Mouse (Mus musculus) spleen, postnatal 4 days (tissue): ENCODE data around the gene Cfap221.

Experiments used
- DNase-seq, 2 experiments: peaks; one replicate each; pipeline ENCODE4 v3.0.0; 2022; ENCODE audit warnings: low spot score in 2 of 2

Gene Cfap221

DNA sequence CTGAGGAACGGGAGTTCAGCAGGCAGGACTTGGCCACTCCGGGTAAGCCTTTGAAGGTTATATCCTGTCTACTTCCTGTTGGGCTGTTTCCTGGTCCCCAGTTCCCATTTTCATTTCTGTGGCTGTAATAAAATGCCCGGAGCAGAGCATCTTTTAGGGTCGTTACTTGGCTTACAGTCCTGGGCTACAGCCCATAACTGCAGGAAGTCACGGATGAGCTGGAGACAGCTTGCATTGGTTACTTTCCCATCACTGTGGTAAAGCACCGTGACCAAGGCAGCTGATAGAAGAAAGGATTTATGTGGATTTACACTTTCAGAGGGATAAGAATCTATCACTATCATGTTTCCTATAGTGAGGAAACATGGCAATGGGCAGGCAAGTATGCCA lies 93.8 kb downstream of the Cfap221 start:
- no peak for DNase-seq

DNA sequence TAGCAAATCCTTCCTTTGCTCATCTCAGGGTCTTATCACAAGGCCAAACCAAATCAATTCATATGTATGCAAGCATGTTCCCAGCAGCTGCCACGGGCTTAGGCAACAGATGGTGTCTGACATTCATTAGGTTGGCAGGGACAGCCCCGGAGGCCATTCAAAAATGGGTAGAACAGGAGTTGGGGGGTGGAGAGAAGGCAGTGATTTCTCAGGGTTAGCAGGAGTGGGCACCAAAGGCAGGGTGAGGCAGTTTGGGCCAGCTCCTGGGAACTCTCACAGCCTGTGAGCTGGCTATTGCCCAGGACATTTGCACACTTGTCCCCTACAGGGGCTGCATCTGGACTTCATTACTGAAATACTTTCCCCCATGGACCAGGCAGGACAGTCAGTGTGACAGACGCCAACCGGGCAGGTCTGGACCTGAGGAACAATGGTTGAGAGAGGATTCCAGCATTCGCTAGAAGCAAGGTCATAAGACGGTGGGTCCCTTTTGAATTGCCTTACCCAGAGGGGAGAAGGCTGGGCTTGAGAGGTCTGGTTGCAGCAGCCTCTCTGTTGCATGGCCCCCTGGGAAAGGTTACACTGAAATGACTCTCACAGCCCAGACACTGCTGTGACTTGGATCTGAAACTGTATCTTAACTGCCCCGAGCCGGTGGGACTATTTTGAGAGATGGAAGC lies 94.3 kb downstream of the Cfap221 start:
- DNase-seq = no peak

GRCm38 (mm10) chr1:119899195-119900123 lies 97.6 kb downstream of the Cfap221 start:
- no peak for DNase-seq

DNA sequence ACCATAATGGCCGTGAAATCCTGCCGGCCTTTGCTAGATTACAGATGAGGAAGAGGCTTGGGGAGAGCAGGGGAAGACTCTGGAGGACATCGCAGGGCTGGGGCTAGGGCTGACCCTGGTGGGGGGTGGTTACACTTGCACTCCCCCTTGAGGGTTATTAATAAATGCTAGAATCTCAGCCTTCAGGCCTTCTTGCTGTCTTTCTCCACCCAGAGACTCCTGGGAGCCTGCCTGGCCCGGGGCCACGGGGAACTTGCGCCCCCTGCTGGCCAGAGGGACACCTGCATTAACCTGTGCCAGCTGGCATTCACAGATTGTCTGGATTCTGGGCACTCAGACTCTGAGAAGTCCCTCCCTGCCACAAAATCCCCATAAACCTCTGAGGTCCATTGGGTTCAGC lies 102.1 kb downstream of the Cfap221 start:
- peak; percentile 58 to 82 for DNase-seq

DNA sequence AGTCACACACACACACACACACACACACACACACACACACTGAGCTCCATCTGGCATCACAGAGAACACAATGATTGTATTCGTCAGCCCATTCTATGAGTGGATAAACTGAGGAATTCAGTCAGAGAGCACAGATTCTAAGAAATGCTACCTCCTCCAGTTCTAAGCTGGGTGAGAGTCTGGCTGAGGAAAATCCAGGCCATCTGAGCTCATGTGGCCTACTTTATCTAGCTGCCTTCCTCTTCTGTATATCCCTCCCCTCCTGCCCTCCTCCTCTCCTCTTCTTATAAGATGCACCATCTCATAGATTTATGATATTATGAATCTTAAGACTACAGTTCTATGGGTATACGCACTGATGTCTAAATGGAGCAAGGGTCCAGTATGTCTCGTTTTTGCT lies 103.4 kb downstream of the Cfap221 start:
- DNase-seq = no peak

DNA sequence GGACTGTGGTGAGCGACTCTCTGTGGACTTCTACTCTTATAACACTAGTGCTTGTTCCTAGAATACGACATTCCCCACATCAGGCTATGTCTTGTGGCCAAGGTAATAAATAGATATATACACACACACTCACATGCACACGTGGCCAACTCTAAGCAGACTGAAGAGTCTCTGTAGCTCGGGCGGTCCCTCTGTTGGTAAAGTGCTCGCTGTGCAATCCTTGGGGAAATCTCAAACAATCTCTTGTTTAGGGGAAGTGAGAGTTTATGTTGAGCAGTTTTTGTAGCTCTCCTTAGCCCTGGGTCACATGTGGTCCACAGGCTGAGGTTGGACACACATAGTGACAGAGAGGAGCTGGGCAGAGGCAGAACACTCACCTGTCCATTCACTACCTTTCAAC lies 104.1 kb downstream of the Cfap221 start:
- DNase-seq = no peak

DNA sequence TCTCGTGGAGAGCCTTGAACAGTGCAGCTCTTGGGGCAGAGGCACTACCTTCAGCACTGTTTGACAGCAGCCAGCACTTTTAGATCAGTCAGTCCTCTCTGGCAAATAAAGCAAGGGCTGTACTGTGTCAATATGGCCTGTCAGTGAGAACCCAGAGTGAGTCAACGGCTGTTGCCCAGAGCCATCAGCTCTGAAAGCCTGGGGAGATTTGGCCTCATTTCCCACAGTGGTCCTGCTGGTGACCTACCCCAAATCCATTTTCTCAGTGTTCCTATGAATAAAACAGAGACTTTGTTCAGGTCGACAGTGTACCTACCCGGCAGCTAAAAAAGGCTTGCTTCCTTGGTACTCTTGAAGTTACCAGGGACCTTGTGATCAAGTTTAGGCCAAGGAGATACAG lies 105.2 kb downstream of the Cfap221 start:
- no peak for DNase-seq

GRCm38 (mm10) chr1:119891149-119891548 lies 105.9 kb downstream of the Cfap221 start:
- no peak for DNase-seq

DNA sequence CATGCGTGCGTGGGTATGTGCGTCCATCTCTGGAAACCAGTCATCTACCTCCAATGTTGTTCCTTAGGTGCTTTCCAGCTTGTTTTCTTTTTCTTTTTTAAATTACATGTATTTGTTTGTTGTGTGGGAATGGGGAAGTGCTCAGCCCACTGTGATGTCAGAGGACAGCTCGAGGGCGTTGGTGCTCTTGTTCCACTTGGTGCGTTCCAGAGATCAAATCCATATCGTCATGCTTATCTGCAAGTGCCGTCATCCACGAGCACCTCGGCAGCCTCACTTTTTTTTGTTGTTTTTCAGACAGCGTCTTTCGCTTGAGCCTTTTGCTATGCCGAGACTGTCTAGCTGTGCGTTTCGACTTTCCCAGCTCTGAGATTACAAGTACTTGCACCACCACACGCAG lies 107.7 kb downstream of the Cfap221 start:
- DNase-seq = no peak

DNA sequence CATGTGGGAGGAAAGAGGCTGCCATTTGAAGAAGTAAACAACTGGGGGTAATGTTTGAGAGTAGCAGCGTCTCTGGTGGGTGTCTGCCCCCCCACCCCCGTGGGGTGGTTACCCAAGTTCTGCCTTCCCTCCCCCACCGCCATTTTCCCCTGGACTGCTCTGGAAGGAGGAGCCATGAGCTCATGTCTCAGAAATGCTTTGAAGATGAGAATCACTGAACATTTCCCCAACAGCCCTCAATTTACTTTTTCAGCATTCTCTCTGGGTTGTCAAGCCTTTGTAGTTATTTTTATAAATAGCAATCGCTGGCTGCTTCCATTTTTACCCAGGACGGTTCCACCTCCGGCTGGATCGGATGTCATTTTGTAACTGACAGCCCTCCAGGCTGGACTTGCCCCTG lies 110.7 kb downstream of the Cfap221 start:
- DNase-seq = no peak

DNA sequence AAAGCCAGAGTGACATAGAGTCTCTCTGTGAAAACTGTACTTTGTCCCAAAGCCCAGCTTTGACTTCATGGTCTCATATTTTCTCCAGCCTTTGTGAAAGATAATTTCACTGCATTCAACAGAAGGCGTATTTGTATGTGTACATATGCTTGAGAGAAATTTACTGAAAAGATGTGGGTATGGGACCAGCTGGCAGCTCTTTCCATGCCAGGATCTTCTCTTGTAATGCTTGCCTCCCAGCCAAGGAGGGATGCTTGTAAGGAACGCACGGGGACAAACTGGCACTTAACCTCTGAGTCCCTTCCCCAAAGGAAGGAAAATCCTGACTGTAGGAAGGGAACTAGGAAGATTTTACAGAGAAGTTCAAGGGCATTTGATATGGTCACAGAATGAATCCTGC lies 112.8 kb downstream of the Cfap221 start:
- no peak for DNase-seq

DNA sequence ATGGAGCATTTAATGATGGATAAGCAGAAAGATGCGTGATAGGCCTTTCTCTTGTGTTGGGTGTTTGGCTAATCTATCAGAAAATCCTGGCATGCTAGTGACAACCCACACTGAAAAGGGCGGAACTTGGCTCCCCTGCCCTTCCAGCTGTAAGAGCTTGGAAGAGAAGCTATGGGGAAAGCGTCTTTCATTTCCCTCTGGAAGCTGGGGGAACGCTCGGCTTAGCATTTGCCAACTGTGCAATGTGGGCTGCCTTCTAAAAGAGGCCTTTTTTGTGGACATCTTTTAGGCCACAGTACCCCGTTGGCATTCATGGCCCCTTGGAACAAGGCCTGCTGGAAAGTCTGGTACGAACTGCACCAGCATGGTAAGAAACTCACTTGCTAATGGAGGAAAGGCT lies 118.1 kb downstream of the Cfap221 start:
- no peak for DNase-seq

GRCm38 (mm10) chr1:119877469-119877868 lies 119.6 kb downstream of the Cfap221 start:
- no peak for DNase-seq
